Mouse (Mus musculus): Measurements from ENCODE around the gene Gm21969. TPM values are rescaled to one million over a fixed set of nuclear protein-coding genes. Genes with fewer than 3 reads are reported as not detected.

Gm21969 gene
- polyA plus RNA-seq, 1 experiment from 2014 or later, result not detected

Small RNAs within 50 kb of the gene (microRNA-seq; reads per million reads assigned to microRNA genes)
- gene Gm25571 (ENCODE audit: borderline number of aligned reads) (not detected), gene Mir7020 (ENCODE audit: borderline number of aligned reads) (not detected)

Other genes starting within 250 kb of the Gm21969 start
- gene Iffo2, start 72.6 kb upstream of the Gm21969 start, polyA plus RNA-seq (2015; fragmentation: Nextera tagmentation; extraction: Ambion mirVana), result 3.1 and 3.7 TPM in 2 replicates
- gene Aldh4a1, start 19.7 kb downstream of the Gm21969 start, polyA plus RNA-seq (2015; fragmentation: Nextera tagmentation; extraction: Ambion mirVana), result 28.9 and 31.7 TPM in 2 replicates
- gene Tas1r2, start 50.4 kb downstream of the Gm21969 start, polyA plus RNA-seq (2015; fragmentation: Nextera tagmentation; extraction: Ambion mirVana), result not detected in 2 replicates
- 0.04 and 0.09 TPM in 2 replicates for gene Pax7, start 230.3 kb downstream of the Gm21969 start, polyA plus RNA-seq (2015; fragmentation: Nextera tagmentation; extraction: Ambion mirVana)